Mouse (Mus musculus): ENCODE results near the gene Rwdd2a. TPM values are rescaled to one million over a fixed set of nuclear protein-coding genes. Genes with fewer than 3 reads are reported as not detected.

Gene Rwdd2a
- polyA plus RNA-seq, 1 experiment from 2014 or later, result 37.9 TPM

DNA sequence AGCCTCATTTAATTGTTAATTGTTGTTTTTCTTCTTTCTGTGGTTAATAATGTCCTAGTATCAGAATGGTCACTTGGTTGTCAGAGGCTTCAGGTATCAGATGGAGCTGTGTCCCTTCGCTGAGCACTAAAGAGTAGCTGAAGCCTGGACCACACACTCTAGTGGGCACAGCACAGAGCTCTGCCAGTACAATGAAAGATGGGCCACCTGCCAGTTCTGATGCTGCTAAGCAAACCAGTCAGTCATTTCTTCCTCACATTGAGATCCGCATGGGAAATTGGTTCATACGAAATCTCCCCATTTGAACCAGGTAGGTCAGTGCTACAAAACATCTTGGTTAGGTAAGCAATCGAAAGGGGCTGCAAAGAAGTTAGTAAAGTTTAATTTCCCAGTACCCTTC is 17.1 kb upstream of the Rwdd2a start:
- ATAC-seq (ENCODE audit: low read depth), result no peak
- Histone ChIP-seq H3K36me3 (ENCODE audit: control insufficient read depth, insufficient read depth, low read length) (peaks cover 60% of the 10 kb centered on the region), H3K9ac (replicated peaks; ENCODE audit: low read depth, low read length) (no peak overlapping the region), H3K9me3 (ENCODE audit: control insufficient read depth, low read length) (no peaks in the 10 kb centered on the region), H3K4me3 (ENCODE audit: low read depth, low read length) (no peak overlapping the region), H3K4me2 (ENCODE audit: low read depth, low read length) (no peak overlapping the region), H3K27me3 (ENCODE audit: control insufficient read depth, insufficient read depth, low read length) (no peaks in the 10 kb centered on the region), H3K27ac (ENCODE audit: low read depth, low read length) (no peak overlapping the region), H3K4me1 (ENCODE audit: control insufficient read depth, insufficient read depth, low read length) (no peaks in the 10 kb centered on the region)
- 95% methylated on average over 4 of the region's 4 CpGs for WGBS

DNA sequence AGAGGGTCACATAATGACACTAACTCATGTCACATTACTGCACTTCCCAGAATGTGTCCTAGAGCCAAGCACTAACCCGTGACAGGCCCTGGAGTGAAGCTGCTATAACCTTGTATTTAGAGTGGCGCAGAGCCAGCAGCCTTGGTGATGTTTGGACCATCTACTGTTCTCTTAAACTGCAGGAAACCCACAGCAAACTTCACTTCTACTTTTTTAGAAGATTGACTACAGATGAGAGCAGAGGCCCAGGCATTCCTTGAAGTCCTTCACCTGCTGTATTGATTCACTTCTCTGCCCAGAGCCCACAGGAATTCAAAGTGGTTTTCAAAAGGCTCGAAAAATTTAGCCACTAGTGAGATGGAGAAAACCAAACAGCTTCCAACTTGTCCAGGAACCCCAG is 11.2 kb upstream of the Rwdd2a start:
- 85% methylated on average over 3 of the region's 3 CpGs for WGBS
- Histone ChIP-seq H3K4me3 (ENCODE audit: low read depth, low read length) (no peak overlapping the region), H3K4me2 (ENCODE audit: low read depth, low read length) (no peak overlapping the region), H3K9ac (replicated peaks; ENCODE audit: low read depth, low read length) (no peak overlapping the region), H3K27me3 (ENCODE audit: control insufficient read depth, insufficient read depth, low read length) (no peaks in the 10 kb centered on the region), H3K27ac (ENCODE audit: low read depth, low read length) (no peak overlapping the region), H3K9me3 (ENCODE audit: control insufficient read depth, low read length) (no peaks in the 10 kb centered on the region), H3K4me1 (ENCODE audit: control insufficient read depth, insufficient read depth, low read length) (no peaks in the 10 kb centered on the region), H3K36me3 (ENCODE audit: control insufficient read depth, insufficient read depth, low read length) (peaks cover 48% of the 10 kb centered on the region)
- ATAC-seq (ENCODE audit: low read depth), result no peak

DNA sequence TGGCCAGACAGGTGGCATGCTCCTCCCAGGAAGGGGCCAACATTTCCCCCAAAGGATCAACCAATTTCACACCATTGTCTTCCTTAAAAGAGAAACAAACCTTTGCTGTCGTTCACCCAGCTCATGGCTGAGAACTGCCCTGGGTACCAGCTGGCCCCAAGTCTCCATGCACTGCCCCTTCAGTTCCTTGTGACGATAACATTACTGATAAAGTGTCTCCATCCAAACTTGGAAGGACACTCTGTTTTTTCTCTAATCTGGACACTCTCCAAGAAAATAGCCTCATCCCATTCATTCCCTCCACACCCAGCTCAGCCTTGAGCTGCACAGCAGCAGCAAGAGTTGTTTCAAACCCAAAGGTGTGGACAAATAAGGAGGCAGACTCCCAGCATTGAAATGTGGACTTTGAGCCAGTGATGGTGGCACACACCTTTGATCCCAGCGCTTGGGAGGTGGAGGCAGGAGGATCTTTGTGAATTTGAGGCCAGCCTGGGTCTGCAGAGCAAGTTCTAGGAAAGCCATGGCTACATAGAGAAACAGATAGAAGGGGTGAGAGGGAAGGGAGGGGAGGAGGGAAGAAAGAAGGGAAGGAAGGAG is 2.4 kb upstream of the Rwdd2a start:
- ATAC-seq (ENCODE audit: low read depth), result no peak
- no peak overlapping the region for H3K27ac ChIP-seq (ENCODE audit: low read depth, low read length)
- H3K9me3 ChIP-seq (ENCODE audit: control insufficient read depth, low read length), result no peaks in the 10 kb centered on the region
- no peaks in the 10 kb centered on the region for H3K27me3 ChIP-seq (ENCODE audit: control insufficient read depth, insufficient read depth, low read length)
- no peak overlapping the region for H3K4me2 ChIP-seq (ENCODE audit: low read depth, low read length)
- H3K36me3 ChIP-seq (ENCODE audit: control insufficient read depth, insufficient read depth, low read length), result peaks cover 22% of the 10 kb centered on the region
- 86% methylated on average over 3 of the region's 3 CpGs for WGBS
- no peak overlapping the region for H3K4me3 ChIP-seq (ENCODE audit: low read depth, low read length)
- peaks cover 8% of the 10 kb centered on the region for H3K4me1 ChIP-seq (ENCODE audit: control insufficient read depth, insufficient read depth, low read length)
- H3K9ac ChIP-seq (replicated peaks; ENCODE audit: low read depth, low read length), result no peak overlapping the region

DNA sequence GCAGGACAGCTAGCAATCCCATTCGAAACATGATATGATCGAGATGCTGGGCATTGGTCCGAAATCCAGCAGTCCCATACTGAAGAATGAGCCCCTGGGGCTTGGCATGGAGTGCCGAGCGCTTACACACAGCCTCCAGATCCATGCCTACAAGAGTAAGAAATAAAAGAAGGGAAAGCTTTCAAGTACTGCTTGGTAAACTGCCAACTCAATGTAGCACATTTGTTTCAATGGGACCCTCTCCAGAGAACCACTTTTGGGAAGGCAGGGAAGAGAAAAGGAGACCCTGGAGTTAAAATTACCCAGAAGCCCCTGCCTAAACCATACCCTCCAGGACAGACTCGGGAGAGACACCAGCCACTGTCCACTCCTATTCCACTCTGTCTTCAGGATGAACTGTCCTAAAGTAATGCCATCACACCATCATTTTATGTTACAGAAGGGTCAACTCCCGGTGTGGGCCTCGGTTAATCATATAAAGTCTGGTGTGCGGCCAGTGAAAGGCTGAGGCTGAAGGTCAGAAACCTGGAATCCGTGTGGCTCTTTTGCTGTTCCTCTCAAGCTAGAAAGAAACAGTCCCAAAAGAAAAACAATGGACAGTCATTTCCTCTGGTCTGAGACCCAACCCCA is 1.4 kb upstream of the Rwdd2a start:
- Histone ChIP-seq H3K4me1 (ENCODE audit: control insufficient read depth, insufficient read depth, low read length) (peaks cover 8% of the 10 kb centered on the region), H3K9ac (replicated peaks; ENCODE audit: low read depth, low read length) (peak overlapping the region; percentile 25; the same call in 1 of the 2 replicates), H3K4me3 (ENCODE audit: low read depth, low read length) (peak overlapping the region; percentile 60; the same call in 1 of the 2 replicates), H3K9me3 (ENCODE audit: control insufficient read depth, low read length) (no peaks in the 10 kb centered on the region), H3K36me3 (ENCODE audit: control insufficient read depth, insufficient read depth, low read length) (peaks cover 13% of the 10 kb centered on the region), H3K4me2 (ENCODE audit: low read depth, low read length) (peak overlapping the region; percentile 98; the same call in 1 of the 2 replicates), H3K27ac (ENCODE audit: low read depth, low read length) (no peak overlapping the region), H3K27me3 (ENCODE audit: control insufficient read depth, insufficient read depth, low read length) (no peaks in the 10 kb centered on the region)
- no peak for ATAC-seq (ENCODE audit: low read depth)
- 75% methylated on average over 10 of the region's 10 CpGs for WGBS

DNA sequence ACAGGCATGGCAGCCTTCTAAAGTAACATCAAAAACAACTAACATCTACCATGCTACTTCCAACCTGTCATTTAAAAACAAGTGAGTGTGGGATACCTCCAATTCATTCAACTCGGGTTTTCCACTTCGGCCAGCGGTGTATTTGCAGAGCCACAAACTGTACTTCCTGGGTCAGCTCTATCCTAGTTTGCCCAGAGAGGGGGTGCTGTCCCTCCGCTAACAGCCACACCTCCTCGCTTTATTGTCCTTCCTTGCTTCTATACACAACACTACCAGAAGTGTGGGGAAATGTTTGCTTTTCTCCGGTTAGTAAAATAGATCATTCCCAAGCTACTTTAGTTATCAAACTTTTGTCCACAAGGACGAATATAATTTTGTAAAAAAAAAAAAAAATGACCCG is 845 bp upstream of the Rwdd2a start:
- WGBS, result 17% methylated on average over 8 of the region's 8 CpGs
- Histone ChIP-seq H3K9me3 (ENCODE audit: control insufficient read depth, low read length) (no peaks in the 10 kb centered on the region), H3K27ac (ENCODE audit: low read depth, low read length) (no peak overlapping the region), H3K36me3 (ENCODE audit: control insufficient read depth, insufficient read depth, low read length) (peaks cover 9% of the 10 kb centered on the region; the same call in 1 of the 2 replicates), H3K4me2 (ENCODE audit: low read depth, low read length) (peak overlapping the region; percentile 98), H3K4me3 (ENCODE audit: low read depth, low read length) (peak overlapping the region; percentile 60), H3K9ac (replicated peaks; ENCODE audit: low read depth, low read length) (peak overlapping the region; percentile 63; the same call in 1 of the 2 replicates), H3K4me1 (ENCODE audit: control insufficient read depth, insufficient read depth, low read length) (peaks cover 8% of the 10 kb centered on the region), H3K27me3 (ENCODE audit: control insufficient read depth, insufficient read depth, low read length) (no peaks in the 10 kb centered on the region)
- no peak for ATAC-seq (ENCODE audit: low read depth)

DNA sequence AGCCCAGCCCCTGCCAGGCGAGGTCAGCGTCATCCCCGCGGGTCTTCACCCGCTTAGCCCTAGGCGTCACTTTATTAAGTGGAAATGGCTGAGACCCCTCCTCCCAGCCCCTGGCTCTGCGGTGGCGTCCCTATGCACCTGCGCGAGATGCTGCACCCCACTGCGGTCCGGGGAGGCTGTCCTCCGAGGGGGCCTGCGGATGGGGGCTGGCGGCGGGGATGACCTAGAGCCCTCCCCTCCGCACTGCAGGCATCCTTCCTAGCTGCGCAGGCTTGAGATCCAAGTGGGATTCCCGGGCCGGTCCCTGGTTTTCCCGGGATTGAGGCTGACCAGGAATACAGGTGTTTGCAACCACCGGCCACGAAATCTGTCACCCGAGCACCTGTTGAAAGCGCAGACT is 405 bp downstream of the Rwdd2a start:
- H3K4me1 ChIP-seq (ENCODE audit: control insufficient read depth, insufficient read depth, low read length), result peaks cover 8% of the 10 kb centered on the region
- peaks cover 6% of the 10 kb centered on the region; the same call in 1 of the 2 replicates for H3K36me3 ChIP-seq (ENCODE audit: control insufficient read depth, insufficient read depth, low read length)
- H3K4me3 ChIP-seq (ENCODE audit: low read depth, low read length), result peak overlapping the region; percentile 60
- H3K27me3 ChIP-seq (ENCODE audit: control insufficient read depth, insufficient read depth, low read length), result no peaks in the 10 kb centered on the region
- peak overlapping the region; percentile 63 for H3K9ac ChIP-seq (replicated peaks; ENCODE audit: low read depth, low read length)
- under 1% methylated on average over 22 of the region's 25 CpGs for WGBS
- no peak overlapping the region for H3K27ac ChIP-seq (ENCODE audit: low read depth, low read length)
- ATAC-seq (ENCODE audit: low read depth), result no peak
- H3K9me3 ChIP-seq (ENCODE audit: control insufficient read depth, low read length), result no peaks in the 10 kb centered on the region
- peak overlapping the region; percentile 98 for H3K4me2 ChIP-seq (ENCODE audit: low read depth, low read length)

DNA sequence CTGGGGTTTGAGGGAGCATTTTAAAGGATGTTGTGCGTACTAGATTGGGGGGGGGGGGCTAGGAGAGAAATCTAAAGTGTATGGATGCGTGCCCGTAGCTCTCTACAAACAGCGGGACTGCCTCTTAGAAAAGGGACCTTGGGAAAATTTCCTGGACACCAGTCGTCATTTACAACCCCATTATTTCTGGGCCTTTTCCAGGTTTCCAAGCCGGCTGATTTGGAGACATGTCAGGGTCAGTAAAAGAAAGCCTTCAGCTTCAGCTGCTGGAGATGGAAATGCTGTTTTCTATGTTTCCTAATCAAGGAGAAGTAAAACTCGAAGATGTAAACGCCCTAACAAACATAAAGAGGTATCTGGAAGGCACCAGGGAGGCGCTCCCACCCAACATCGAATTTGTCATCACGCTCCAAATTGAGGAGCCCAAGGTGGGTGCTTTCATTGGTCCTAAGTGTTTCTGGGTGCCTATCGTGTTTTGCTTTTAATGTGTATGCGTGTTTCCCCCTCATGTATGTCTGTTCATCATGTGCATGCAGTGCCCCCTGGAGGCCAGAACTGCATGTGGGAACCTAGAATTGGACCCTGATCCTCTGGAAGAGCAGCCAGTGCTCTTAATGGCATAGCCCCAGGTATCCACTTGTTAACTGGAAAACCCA is 973 bp downstream of the Rwdd2a start:
- WGBS, result 7% methylated on average over 13 of the region's 13 CpGs
- H3K27me3 ChIP-seq (ENCODE audit: control insufficient read depth, insufficient read depth, low read length), result no peaks in the 10 kb centered on the region

DNA sequence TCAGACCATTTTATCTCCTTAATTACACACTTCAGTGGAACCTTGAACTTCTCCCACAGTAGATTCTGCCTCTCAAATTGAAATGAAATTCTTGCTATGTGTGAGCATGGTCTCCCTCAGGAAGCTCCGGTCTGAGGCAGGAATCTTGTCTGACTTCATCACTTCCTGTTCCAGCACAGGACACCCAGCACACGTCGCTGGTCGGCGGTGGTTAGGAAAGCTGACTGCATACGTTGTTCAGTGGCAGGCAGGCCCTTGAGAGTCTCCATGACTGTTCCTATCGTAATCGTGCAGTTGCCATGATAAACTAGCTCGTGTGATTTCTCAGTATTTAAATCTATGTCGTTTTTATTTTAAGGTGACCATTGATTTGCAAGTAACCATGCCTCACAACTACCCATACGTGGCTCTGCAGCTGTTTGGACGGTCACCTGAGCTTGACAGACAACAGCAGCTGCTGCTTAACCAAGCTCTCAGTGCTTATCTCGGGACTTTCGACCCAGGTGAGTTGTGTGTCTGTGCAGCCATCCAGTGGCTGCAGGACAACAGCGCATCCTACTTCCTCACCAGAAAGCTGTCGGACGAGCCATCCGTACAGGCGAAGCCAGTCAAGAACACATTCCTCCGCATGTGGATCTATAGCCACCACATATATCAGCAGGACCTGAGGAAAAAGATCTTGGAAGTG is 2.0 kb downstream of the Rwdd2a start:
- Histone ChIP-seq H3K4me1 (ENCODE audit: control insufficient read depth, insufficient read depth, low read length) (peaks cover 8% of the 10 kb centered on the region), H3K4me2 (ENCODE audit: low read depth, low read length) (no peak overlapping the region), H3K9ac (replicated peaks; ENCODE audit: low read depth, low read length) (no peak overlapping the region), H3K27ac (ENCODE audit: low read depth, low read length) (no peak overlapping the region), H3K4me3 (ENCODE audit: low read depth, low read length) (no peak overlapping the region), H3K27me3 (ENCODE audit: control insufficient read depth, insufficient read depth, low read length) (no peaks in the 10 kb centered on the region), H3K9me3 (ENCODE audit: control insufficient read depth, low read length) (no peaks in the 10 kb centered on the region), H3K36me3 (ENCODE audit: control insufficient read depth, insufficient read depth, low read length) (peaks cover 5% of the 10 kb centered on the region; the same call in 1 of the 2 replicates)
- no peak for ATAC-seq (ENCODE audit: low read depth)
- 90% methylated on average over 20 of the region's 20 CpGs for WGBS

More for the DNA sequence above, 973 bp downstream of the Rwdd2a start:
- H3K4me2 ChIP-seq (ENCODE audit: low read depth, low read length), result peak overlapping the region; percentile 98
- 0 out of 2 replicates have a peak, but pooled peaks have one; percentile 2 for ATAC-seq (ENCODE audit: low read depth)
- H3K4me1 ChIP-seq (ENCODE audit: control insufficient read depth, insufficient read depth, low read length), result peaks cover 8% of the 10 kb centered on the region
- peaks cover 6% of the 10 kb centered on the region; the same call in 1 of the 2 replicates for H3K36me3 ChIP-seq (ENCODE audit: control insufficient read depth, insufficient read depth, low read length)
- H3K9ac ChIP-seq (replicated peaks; ENCODE audit: low read depth, low read length), result peak overlapping the region; percentile 63; the same call in 1 of the 2 replicates
- no peaks in the 10 kb centered on the region for H3K9me3 ChIP-seq (ENCODE audit: control insufficient read depth, low read length)
- H3K27ac ChIP-seq (ENCODE audit: low read depth, low read length), result no peak overlapping the region
- peak overlapping the region; percentile 60 for H3K4me3 ChIP-seq (ENCODE audit: low read depth, low read length)
